Mouse (Mus musculus) limb, embryonic 12.5 days (tissue): ENCODE results near the gene Tesc. TPM values are rescaled to one million over a fixed set of nuclear protein-coding genes. Genes with fewer than 3 reads are reported as not detected.

Source experiments
- ATAC-seq: fragments of 200-750 bp; cut with Nextera tagmentation; 2 replicates; pipeline ENCODE4 v1.8.0; 2017; ENCODE audit warnings: low read depth, moderate TSS enrichment; ENCODE audit not compliant: insufficient number of reproducible peaks, insufficient read depth, low FRiP score, low TSS enrichment
- H3K27ac ChIP-seq: fragments of 300-500 bp; sonication (generic); 2 replicates; pipeline ENCODE4 v1.5.1; 2016; ENCODE audit warnings: mild to moderate bottlenecking, moderate library complexity
- H3K27me3 ChIP-seq: fragments of 300-500 bp; sonication (generic); 2 replicates; pipeline ENCODE4 v1.6.1; 2016; ENCODE audit warnings: mild to moderate bottlenecking, moderate library complexity
- H3K36me3 ChIP-seq: fragments of 300-500 bp; sonication (generic); 2 replicates; pipeline ENCODE4 v1.6.1; 2016; ENCODE audit warnings: mild to moderate bottlenecking, moderate library complexity
- H3K4me1 ChIP-seq: fragments of 300-500 bp; sonication (generic); replicated peaks from 2 replicates; pipeline ENCODE4 v1.6.1; 2016
- H3K4me2 ChIP-seq: fragments of 300-500 bp; sonication (generic); 2 replicates; pipeline ENCODE4 v1.6.1; 2016; ENCODE audit warnings: mild to moderate bottlenecking, moderate library complexity
- H3K4me3 ChIP-seq: fragments of 300-500 bp; sonication (generic); replicated peaks from 2 replicates; pipeline ENCODE4 v1.5.1; 2016; ENCODE audit warnings: mild to moderate bottlenecking
- H3K9ac ChIP-seq: fragments of 300-500 bp; sonication (generic); replicated peaks from 2 replicates; pipeline ENCODE4 v1.6.1; 2016; ENCODE audit warnings: mild to moderate bottlenecking, moderate library complexity
- H3K9me3 ChIP-seq: fragments of 300-500 bp; sonication (generic); 2 replicates; pipeline ENCODE4 v1.6.1; 2016; ENCODE audit warnings: mild to moderate bottlenecking, moderate library complexity
- WGBS: fragments of 180-500 bp; shearing (Covaris S2); methylation state at CpG from one replicate; pipeline ENCODE4 v1.1.7; 2016; 5-methylcytosine and 5-hydroxymethylcytosine counted together
- polyA plus RNA-seq: library from polyadenylated mRNA; unstranded; fragments of >200 nt; fragmentation: Nextera tagmentation; extraction: Ambion mirVana; gene quantifications from 2 replicates; pipeline ENCODE4 v1.2.1, GENCODE M21; 2016

Tesc gene
- polyA plus RNA-seq, 1 experiment from 2014 or later: 0.49 TPM

- 97% methylated on average over 6 of the region's 6 CpGs for WGBS
- H3K27ac ChIP-seq: 0 out of 2 replicates have a peak overlapping the region, but pooled peaks have one; percentile 2
- no peak overlapping the region for H3K9ac ChIP-seq
- peaks cover 30% of the 10 kb centered on the region for H3K4me1 ChIP-seq
- no peak overlapping the region for H3K4me3 ChIP-seq
- no peak overlapping the region for H3K4me2 ChIP-seq
- peaks cover 63% of the 10 kb centered on the region for H3K36me3 ChIP-seq
- no peaks in the 10 kb centered on the region for H3K27me3 ChIP-seq
- no peak for ATAC-seq
- H3K9me3 ChIP-seq: no peaks in the 10 kb centered on the region
Observed at GRCm38 (mm10) chr5:118090101-118090500, 62.6 kb downstream of the Tesc start.

- Histone ChIP-seq H3K4me2 (no peak overlapping the region), H3K9me3 (no peaks in the 10 kb centered on the region), H3K27me3 (no peaks in the 10 kb centered on the region), H3K9ac (no peak overlapping the region), H3K4me1 (peaks cover 23% of the 10 kb centered on the region), H3K36me3 (peaks cover 70% of the 10 kb centered on the region), H3K4me3 (no peak overlapping the region), H3K27ac (no peak overlapping the region)
- no peak for ATAC-seq
- WGBS: 97% methylated on average over 2 of the region's 2 CpGs
Observed at GRCm38 (mm10) chr5:118090837-118091236, 63.3 kb downstream of the Tesc start.

- no peak for ATAC-seq
- Histone ChIP-seq H3K4me3 (no peak overlapping the region), H3K9me3 (no peaks in the 10 kb centered on the region), H3K4me2 (no peak overlapping the region), H3K27ac (no peak overlapping the region), H3K36me3 (peaks cover 95% of the 10 kb centered on the region), H3K27me3 (no peaks in the 10 kb centered on the region), H3K4me1 (peaks cover 5% of the 10 kb centered on the region; the same call in 1 of the 2 replicates), H3K9ac (no peak overlapping the region)
- 83% methylated on average over 11 of the region's 11 CpGs for WGBS
Observed at GRCm38 (mm10) chr5:118093321-118094035, 65.9 kb downstream of the Tesc start.

GRCm38 (mm10) chr5:118095433-118095832 is 67.9 kb downstream of the Tesc start:
- 91% methylated on average over 11 of the region's 11 CpGs for WGBS
- Histone ChIP-seq H3K36me3 (peaks cover 82% of the 10 kb centered on the region), H3K27me3 (no peaks in the 10 kb centered on the region), H3K4me3 (no peak overlapping the region), H3K9me3 (no peaks in the 10 kb centered on the region), H3K4me2 (no peak overlapping the region), H3K9ac (no peak overlapping the region), H3K4me1 (peaks cover 18% of the 10 kb centered on the region), H3K27ac (no peak overlapping the region)
- no peak for ATAC-seq

- no peak for ATAC-seq
- WGBS: 87% methylated on average over 4 of the region's 4 CpGs
- Histone ChIP-seq H3K27ac (no peak overlapping the region), H3K4me2 (no peak overlapping the region), H3K9ac (no peak overlapping the region), H3K36me3 (peaks cover 79% of the 10 kb centered on the region), H3K27me3 (no peaks in the 10 kb centered on the region), H3K9me3 (no peaks in the 10 kb centered on the region), H3K4me3 (no peak overlapping the region), H3K4me1 (peaks cover 22% of the 10 kb centered on the region)
Observed at GRCm38 (mm10) chr5:118095849-118096248, 68.3 kb downstream of the Tesc start.

- H3K9ac ChIP-seq: no peak overlapping the region
- H3K27me3 ChIP-seq: no peaks in the 10 kb centered on the region
- no peaks in the 10 kb centered on the region for H3K9me3 ChIP-seq
- H3K27ac ChIP-seq: no peak overlapping the region
- H3K36me3 ChIP-seq: peaks cover 74% of the 10 kb centered on the region
- ATAC-seq: no peak
- 89% methylated on average over 3 of the region's 3 CpGs for WGBS
- H3K4me1 ChIP-seq: peaks cover 23% of the 10 kb centered on the region
- no peak overlapping the region for H3K4me3 ChIP-seq
- no peak overlapping the region for H3K4me2 ChIP-seq
Observed at GRCm38 (mm10) chr5:118096317-118096716, 68.8 kb downstream of the Tesc start.

- no peak for ATAC-seq
- peak overlapping the region; percentile 26; the same call in 1 of the 2 replicates for H3K27ac ChIP-seq
- WGBS: 43% methylated on average over 11 of the region's 11 CpGs
Observed at GRCm38 (mm10) chr5:118099069-118099869, 71.7 kb downstream of the Tesc start.

GRCm38 (mm10) chr5:118099870-118100478 is 72.4 kb downstream of the Tesc start:
- no peak for ATAC-seq
- Histone ChIP-seq H3K4me3 (no peak overlapping the region), H3K4me2 (no peak overlapping the region), H3K9me3 (no peaks in the 10 kb centered on the region), H3K9ac (no peak overlapping the region), H3K4me1 (peaks cover 23% of the 10 kb centered on the region), H3K27me3 (no peaks in the 10 kb centered on the region), H3K36me3 (peaks cover 54% of the 10 kb centered on the region), H3K27ac (0 out of 2 replicates have a peak overlapping the region, but pooled peaks have one; percentile 37)
- 38% methylated on average over 8 of the region's 8 CpGs for WGBS

More at GRCm38 (mm10) chr5:118099069-118099869, 71.7 kb downstream of the Tesc start:
- H3K4me3 ChIP-seq: no peak overlapping the region
- peaks cover 23% of the 10 kb centered on the region for H3K4me1 ChIP-seq
- no peak overlapping the region for H3K4me2 ChIP-seq
- H3K9ac ChIP-seq: 0 out of 2 replicates have a peak overlapping the region, but pooled peaks have one; percentile 19
- peaks cover 59% of the 10 kb centered on the region for H3K36me3 ChIP-seq
- H3K27me3 ChIP-seq: no peaks in the 10 kb centered on the region
- no peaks in the 10 kb centered on the region for H3K9me3 ChIP-seq

GRCm38 (mm10) chr5:118105536-118105935 is 78.0 kb downstream of the Tesc start:
- no peak overlapping the region for H3K9ac ChIP-seq
- no peak overlapping the region for H3K27ac ChIP-seq
- 91% methylated on average over 8 of the region's 8 CpGs for WGBS
- H3K9me3 ChIP-seq: no peaks in the 10 kb centered on the region
- H3K27me3 ChIP-seq: no peaks in the 10 kb centered on the region
- H3K4me3 ChIP-seq: no peak overlapping the region
- H3K4me1 ChIP-seq: peaks cover 3% of the 10 kb centered on the region
- no peak overlapping the region for H3K4me2 ChIP-seq
- no peak for ATAC-seq
- peaks cover 69% of the 10 kb centered on the region for H3K36me3 ChIP-seq

GRCm38 (mm10) chr5:118106667-118107066 is 79.1 kb downstream of the Tesc start:
- H3K4me3 ChIP-seq: no peak overlapping the region
- no peaks in the 10 kb centered on the region for H3K27me3 ChIP-seq
- WGBS: 90% methylated on average over 10 of the region's 10 CpGs
- H3K4me1 ChIP-seq: no peaks in the 10 kb centered on the region
- H3K27ac ChIP-seq: no peak overlapping the region
- no peak overlapping the region for H3K4me2 ChIP-seq
- H3K9ac ChIP-seq: no peak overlapping the region
- ATAC-seq: no peak
- no peaks in the 10 kb centered on the region for H3K9me3 ChIP-seq
- H3K36me3 ChIP-seq: peaks cover 80% of the 10 kb centered on the region
